Mouse (Mus musculus) midbrain, embryonic 16.5 days (tissue): ENCODE results near the gene Vps39. TPM values are rescaled to one million over a fixed set of nuclear protein-coding genes. Genes with fewer than 3 reads are reported as not detected.

Source experiments
- ATAC-seq: fragments of 200-750 bp; cut with Nextera tagmentation; 2 replicates; pipeline ENCODE4 v1.8.0; 2017; ENCODE audit warnings: moderate TSS enrichment
- H3K27ac ChIP-seq: fragments of 300-500 bp; sonication (generic); 2 replicates; pipeline ENCODE4 v1.5.1; 2014; ENCODE audit warnings: mild to moderate bottlenecking, low read length, mixed read lengths
- H3K27me3 ChIP-seq: fragments of 300-500 bp; sonication (generic); 2 replicates; pipeline ENCODE4 v1.6.1; 2014; ENCODE audit warnings: low read depth, low read length, mixed read lengths; ENCODE audit not compliant: control insufficient read depth, insufficient read depth
- H3K36me3 ChIP-seq: fragments of 300-500 bp; sonication (generic); 2 replicates; pipeline ENCODE4 v1.6.1; 2014; ENCODE audit warnings: mild to moderate bottlenecking, low read length, moderate library complexity, mixed read lengths; ENCODE audit not compliant: control insufficient read depth, insufficient read depth
- H3K4me1 ChIP-seq: fragments of 300-500 bp; sonication (generic); 2 replicates; pipeline ENCODE4 v1.6.1; 2014; ENCODE audit warnings: mild to moderate bottlenecking, low read length, mixed read lengths; ENCODE audit not compliant: control insufficient read depth, insufficient read depth
- H3K4me2 ChIP-seq: fragments of 300-500 bp; sonication (generic); 2 replicates; pipeline ENCODE4 v1.6.1; 2014; ENCODE audit warnings: mild to moderate bottlenecking, low read length, mixed read lengths
- H3K4me3 ChIP-seq: fragments of 300-500 bp; sonication (generic); 2 replicates; pipeline ENCODE4 v1.5.1; 2014; ENCODE audit warnings: low read depth, mild to moderate bottlenecking, low read length, moderate library complexity, mixed read lengths
- H3K9ac ChIP-seq: fragments of 300-500 bp; sonication (generic); 2 replicates; pipeline ENCODE4 v1.6.1; 2014; ENCODE audit warnings: low read depth, low read length, mixed read lengths
- H3K9me3 ChIP-seq: fragments of 300-500 bp; sonication (generic); replicated peaks from 2 replicates; pipeline ENCODE4 v1.6.1; 2014; ENCODE audit warnings: mild to moderate bottlenecking, low read length, mixed read lengths; ENCODE audit not compliant: control insufficient read depth, poor library complexity, severe bottlenecking
- WGBS: fragments of 180-500 bp; shearing (Covaris S2); extraction: QIAGEN DNeasy Blood & Tissue Kit; methylation state at CpG from one replicate; pipeline ENCODE4 v1.1.7; 2014; 5-methylcytosine and 5-hydroxymethylcytosine counted together
- polyA plus RNA-seq: library from polyadenylated mRNA; unstranded; fragments of >200 nt; fragmentation: Nextera tagmentation; extraction: Ambion mirVana; gene quantifications from 2 replicates; pipeline ENCODE4 v1.2.1, GENCODE M21; 2015

The Vps39 gene
- polyA plus RNA-seq, 1 experiment from 2014 or later: 48.9 TPM

DNA sequence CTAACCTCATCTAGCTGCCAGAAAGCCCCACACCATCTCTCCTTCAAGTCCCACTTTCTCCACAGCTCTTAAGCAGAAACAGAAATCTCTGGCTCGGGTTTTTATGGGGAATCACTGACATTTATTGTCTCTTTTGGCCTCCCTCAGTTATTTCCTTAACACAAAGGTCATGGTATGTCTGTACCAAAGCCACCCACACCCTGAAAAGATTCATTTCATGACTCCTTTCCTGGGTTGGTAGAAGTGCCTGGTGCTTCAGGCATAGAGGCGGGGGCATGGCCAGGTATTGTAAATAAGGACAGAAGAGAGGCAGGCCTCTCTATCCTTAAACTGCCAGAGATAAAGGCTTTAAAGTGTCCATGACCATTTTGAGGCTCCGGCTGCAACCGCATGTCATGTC is 38.5 kb downstream of the Vps39 start:
- H3K36me3 ChIP-seq: peaks cover 22% of the 10 kb centered on the region
- H3K27ac ChIP-seq: no peak overlapping the region
- no peaks in the 10 kb centered on the region for H3K4me1 ChIP-seq
- H3K4me2 ChIP-seq: no peak overlapping the region
- no peaks in the 10 kb centered on the region for H3K9me3 ChIP-seq
- WGBS: 93% methylated on average over 4 of the region's 4 CpGs
- H3K9ac ChIP-seq: no peak overlapping the region
- ATAC-seq: no peak
- H3K4me3 ChIP-seq: no peak overlapping the region
- H3K27me3 ChIP-seq: no peaks in the 10 kb centered on the region

DNA sequence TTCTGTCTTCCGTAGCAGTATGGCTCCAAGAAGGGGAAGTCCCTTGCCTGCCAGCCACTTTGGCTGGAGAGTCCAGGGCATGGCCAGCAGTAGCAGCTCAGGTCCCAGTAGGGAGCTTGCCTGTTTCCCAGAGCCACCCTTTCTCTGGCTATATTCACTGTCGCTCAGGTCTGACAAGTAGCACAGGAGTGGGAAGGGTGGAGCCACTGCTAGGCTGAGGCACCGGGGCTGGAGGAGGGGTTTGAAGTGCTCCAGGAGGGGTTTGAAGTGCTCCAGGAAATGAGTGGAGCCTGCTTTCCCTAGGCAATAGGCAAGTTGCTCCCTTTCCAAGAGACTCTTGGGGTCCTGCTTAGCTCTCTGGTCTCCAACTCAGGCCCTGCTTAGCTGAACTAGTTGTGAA is 39.0 kb downstream of the Vps39 start, which contains the start of gene Pla2g4f:
Gene Pla2g4f (minus strand): TSS at position 190 of the 400 bp plus-strand sequence.
- peaks cover 18% of the 10 kb centered on the region for H3K36me3 ChIP-seq
- H3K4me3 ChIP-seq: no peak within 1 kb of the TSS
- no peaks in the 10 kb centered on the region for H3K27me3 ChIP-seq
- no peaks in the 10 kb centered on the region for H3K9me3 ChIP-seq
- WGBS: 65% methylated on average over 3 of the region's 3 CpGs
- H3K4me2 ChIP-seq: no peak within 1 kb of the TSS
- H3K9ac ChIP-seq: no peak within 1 kb of the TSS
- no peaks in the 10 kb centered on the region for H3K4me1 ChIP-seq
- no peak within 1 kb of the TSS for H3K27ac ChIP-seq
- no peak for ATAC-seq

DNA sequence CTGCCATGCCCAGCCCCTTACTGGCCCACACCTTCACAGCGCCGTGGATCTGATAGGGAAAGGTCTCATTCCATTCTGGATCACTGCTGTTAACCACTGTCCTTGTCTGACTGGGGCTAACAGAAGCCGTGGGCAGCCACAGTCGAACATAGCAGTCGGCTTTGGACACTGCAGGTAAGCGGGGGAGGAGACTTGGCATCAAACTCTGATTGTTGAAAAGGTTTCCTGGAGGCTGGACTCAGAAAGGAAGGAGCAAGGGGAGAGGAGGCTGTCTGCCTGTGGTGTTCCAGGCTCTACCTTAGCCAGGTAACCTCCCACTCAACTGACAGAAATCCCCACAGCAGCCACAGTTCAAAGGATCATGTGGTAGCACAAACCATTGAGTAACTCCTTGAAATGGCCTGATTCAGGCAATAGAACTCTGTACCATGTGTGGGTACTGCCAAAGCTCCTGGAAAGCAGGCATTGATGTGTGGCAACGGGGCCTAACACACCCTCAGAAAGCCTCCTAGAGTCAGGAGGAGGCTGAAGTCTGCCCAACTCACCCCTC is 40.6 kb downstream of the Vps39 start:
- Histone ChIP-seq H3K4me3 (no peak overlapping the region), H3K9ac (no peak overlapping the region), H3K9me3 (no peaks in the 10 kb centered on the region), H3K27ac (no peak overlapping the region), H3K36me3 (peaks cover 11% of the 10 kb centered on the region), H3K4me2 (no peak overlapping the region), H3K4me1 (no peaks in the 10 kb centered on the region), H3K27me3 (no peaks in the 10 kb centered on the region)
- ATAC-seq: no peak
- WGBS: 83% methylated on average over 7 of the region's 7 CpGs

DNA sequence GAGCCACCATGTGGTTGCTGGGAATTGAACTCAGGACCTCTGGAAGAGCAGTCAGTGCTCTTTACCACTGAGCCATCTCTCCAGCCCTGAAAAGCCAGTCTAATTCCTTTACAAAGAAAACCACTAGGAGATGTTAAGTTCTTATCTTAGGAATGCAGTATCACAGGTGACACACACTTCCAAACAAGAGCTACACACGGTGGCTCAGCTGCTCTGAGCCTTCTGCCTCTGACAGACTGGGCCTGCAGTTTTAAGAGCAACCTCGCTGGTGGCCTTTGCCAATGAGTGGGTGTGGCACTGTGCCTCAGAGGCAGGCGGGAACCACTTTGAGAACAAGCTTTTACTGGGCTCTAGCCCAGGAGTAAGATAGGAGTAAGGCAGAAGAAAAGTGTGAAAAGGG is 48.8 kb downstream of the Vps39 start:
- Histone ChIP-seq H3K9me3 (no peaks in the 10 kb centered on the region), H3K27me3 (no peaks in the 10 kb centered on the region), H3K27ac (no peak overlapping the region), H3K9ac (no peak overlapping the region), H3K4me2 (no peak overlapping the region), H3K36me3 (no peaks in the 10 kb centered on the region), H3K4me1 (no peaks in the 10 kb centered on the region), H3K4me3 (no peak overlapping the region)
- 39% methylated on average over 3 of the region's 3 CpGs for WGBS
- no peak for ATAC-seq

DNA sequence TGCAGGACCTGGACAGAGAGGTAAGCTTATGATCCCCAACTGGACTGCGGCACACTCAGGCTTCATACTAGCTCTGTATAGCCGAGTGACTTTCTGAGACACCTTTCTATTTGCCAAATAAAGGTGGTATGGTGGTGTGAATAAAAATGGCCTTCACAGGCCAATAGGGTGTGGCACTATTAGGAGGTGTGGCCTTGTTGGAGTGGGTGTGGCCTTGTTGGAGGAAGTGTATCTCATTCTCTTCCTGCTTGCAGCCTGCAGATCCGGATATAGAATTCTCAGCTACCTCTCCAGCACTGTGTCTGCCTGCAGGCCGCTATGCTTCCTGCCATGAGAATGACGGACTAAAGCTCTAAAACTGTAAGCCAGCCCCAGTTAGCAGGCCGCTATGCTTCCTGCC is 51.9 kb downstream of the Vps39 start:
- Histone ChIP-seq H3K4me2 (no peak overlapping the region), H3K27me3 (no peaks in the 10 kb centered on the region), H3K9me3 (no peaks in the 10 kb centered on the region), H3K4me1 (no peaks in the 10 kb centered on the region), H3K36me3 (no peaks in the 10 kb centered on the region), H3K9ac (no peak overlapping the region), H3K27ac (no peak overlapping the region), H3K4me3 (no peak overlapping the region)
- ATAC-seq: no peak
- 95% methylated on average over 6 of the region's 6 CpGs for WGBS

DNA sequence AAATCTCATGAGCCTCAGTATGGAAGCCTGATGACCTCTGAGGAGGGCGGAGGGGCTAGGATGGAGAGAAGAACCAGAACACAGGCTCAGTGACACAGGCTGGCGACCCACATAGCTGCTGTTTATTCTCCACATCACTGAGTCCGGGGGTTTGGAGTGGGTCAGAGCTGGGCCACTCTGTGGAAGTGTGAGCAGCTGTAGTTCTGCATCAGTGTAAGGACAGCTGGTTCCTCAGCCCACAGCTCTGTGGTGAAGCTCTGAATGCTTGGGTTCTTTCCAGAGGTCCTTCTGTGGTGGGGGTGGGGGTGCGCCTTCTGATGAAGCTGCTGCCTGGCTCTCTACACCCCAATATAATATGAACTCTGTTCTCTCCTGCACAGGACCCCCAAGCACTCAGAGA is 53.1 kb downstream of the Vps39 start:
- H3K4me1 ChIP-seq: no peaks in the 10 kb centered on the region
- no peak overlapping the region for H3K9ac ChIP-seq
- no peak overlapping the region for H3K4me2 ChIP-seq
- no peaks in the 10 kb centered on the region for H3K36me3 ChIP-seq
- no peak overlapping the region for H3K4me3 ChIP-seq
- 92% methylated on average over 4 of the region's 4 CpGs for WGBS
- H3K9me3 ChIP-seq: no peaks in the 10 kb centered on the region
- no peak for ATAC-seq
- H3K27ac ChIP-seq: no peak overlapping the region
- H3K27me3 ChIP-seq: no peaks in the 10 kb centered on the region

DNA sequence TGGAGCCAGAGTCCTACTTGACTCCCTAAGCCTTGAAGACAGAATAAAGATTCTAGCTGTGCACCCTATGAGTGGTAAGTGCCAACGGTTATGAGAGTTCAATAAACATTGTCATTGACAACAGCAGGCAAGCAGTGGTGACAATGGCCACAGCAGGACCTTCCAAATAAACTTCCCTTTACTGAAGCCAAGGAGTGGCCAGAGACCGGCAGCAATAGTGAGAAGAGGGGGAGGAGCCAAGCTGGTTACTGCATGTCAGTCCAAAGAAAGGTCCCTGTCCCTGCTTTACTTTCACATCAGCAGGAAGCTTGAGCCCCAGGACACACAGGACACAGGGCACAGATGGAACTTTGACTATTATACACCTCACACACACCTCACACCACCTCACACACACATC is 56.8 kb downstream of the Vps39 start:
- no peaks in the 10 kb centered on the region for H3K27me3 ChIP-seq
- H3K27ac ChIP-seq: no peak overlapping the region
- H3K4me2 ChIP-seq: no peak overlapping the region
- 12% methylated on average over 2 of the region's 2 CpGs for WGBS
- ATAC-seq: no peak
- no peaks in the 10 kb centered on the region for H3K4me1 ChIP-seq
- no peak overlapping the region for H3K9ac ChIP-seq
- no peak overlapping the region for H3K4me3 ChIP-seq
- no peaks in the 10 kb centered on the region for H3K9me3 ChIP-seq
- no peaks in the 10 kb centered on the region for H3K36me3 ChIP-seq

DNA sequence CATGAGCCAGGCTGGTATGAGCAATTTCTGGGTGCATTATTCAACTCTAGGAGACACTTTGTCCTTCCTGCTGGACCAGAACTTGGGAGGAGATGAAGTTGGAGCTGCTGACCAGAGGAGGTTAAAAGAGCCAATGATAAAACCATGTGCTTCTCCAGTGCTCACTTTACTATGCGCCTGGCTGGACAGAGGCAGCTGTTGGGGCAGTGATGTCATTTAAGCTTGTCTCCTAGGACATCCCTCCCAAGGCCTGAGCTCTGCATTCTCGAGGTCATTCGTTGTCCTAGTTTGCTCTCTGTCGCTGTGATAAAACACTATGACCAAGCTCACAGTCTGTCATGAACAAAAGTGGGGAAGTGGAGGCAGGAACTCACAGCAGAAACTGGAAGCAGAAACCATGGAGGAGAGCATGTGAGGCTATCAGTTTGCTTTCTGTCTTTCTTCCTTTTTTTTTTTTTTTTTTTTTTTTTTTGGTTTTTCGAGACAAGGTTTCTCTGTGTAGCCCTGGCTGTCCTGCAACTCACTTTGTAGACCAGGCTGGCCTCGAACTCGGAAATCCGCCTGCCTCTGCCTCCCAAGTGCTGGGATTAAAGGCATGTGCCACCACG is 61.4 kb downstream of the Vps39 start:
- no peaks in the 10 kb centered on the region for H3K27me3 ChIP-seq
- no peaks in the 10 kb centered on the region for H3K9me3 ChIP-seq
- H3K36me3 ChIP-seq: no peaks in the 10 kb centered on the region
- H3K9ac ChIP-seq: no peak overlapping the region
- no peaks in the 10 kb centered on the region for H3K4me1 ChIP-seq
- ATAC-seq: no peak
- 92% methylated on average over 8 of the region's 9 CpGs for WGBS
- H3K27ac ChIP-seq: no peak overlapping the region
- H3K4me3 ChIP-seq: no peak overlapping the region
- no peak overlapping the region for H3K4me2 ChIP-seq

DNA sequence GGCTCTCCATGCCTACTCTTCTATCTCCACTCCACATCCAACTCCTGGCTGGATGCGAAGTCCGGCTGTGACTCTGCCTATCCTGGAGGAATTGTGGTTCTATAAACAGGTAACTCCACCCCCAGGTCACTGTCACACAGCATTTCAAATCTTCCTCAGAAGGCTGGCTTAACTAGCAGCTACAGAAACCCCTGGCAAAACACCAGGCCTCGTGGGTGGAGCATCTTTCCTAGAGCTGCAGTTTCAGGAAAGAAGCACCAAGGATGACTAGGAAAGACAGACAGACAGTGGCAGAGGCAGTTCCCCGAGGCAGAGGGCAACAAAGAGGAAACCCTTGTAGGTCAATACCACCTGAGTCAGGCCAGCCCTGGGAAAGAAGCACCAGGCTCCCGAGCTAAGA is 63.9 kb downstream of the Vps39 start, which contains the start of gene Pla2g4d:
Gene Pla2g4d (minus strand): TSS at position 203 of the 400 bp plus-strand sequence.
- 80% methylated on average over 5 of the region's 5 CpGs for WGBS

More for the DNA sequence above, 63.9 kb downstream of the Vps39 start, which contains the start of gene Pla2g4d:
- no peaks in the 10 kb centered on the region for H3K4me1 ChIP-seq
- H3K4me2 ChIP-seq: no peak within 1 kb of the TSS
- no peaks in the 10 kb centered on the region for H3K9me3 ChIP-seq
- no peaks in the 10 kb centered on the region for H3K36me3 ChIP-seq
- no peak for ATAC-seq
- H3K9ac ChIP-seq: no peak within 1 kb of the TSS
- H3K27me3 ChIP-seq: no peaks in the 10 kb centered on the region
- H3K4me3 ChIP-seq: no peak within 1 kb of the TSS
- no peak within 1 kb of the TSS for H3K27ac ChIP-seq
